Mouse (Mus musculus): Measurements from ENCODE around the gene Rif1.

DNA sequence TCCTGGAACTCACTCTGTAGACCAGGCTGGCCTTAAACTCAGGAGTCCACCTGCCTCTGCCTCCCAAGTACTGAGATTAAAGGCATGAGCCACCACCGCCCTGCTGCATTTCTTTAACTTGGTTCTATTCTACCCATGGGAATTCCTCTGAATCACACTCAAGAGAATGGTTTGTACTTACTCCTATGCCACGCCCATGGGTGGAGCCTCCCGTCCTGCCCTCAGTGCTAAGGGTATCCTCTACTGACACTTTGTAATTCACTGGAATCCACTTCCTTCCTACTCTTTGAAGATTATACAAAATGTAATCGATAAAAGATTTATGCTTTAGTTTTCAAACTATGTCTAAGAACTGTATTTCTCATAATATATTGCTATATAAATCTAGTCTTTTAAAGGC lies 41.1 kb upstream of the Rif1 start:
- no peak for TF ChIP-seq FLI1 (IDR thresholded peaks at IDR 0.05; ENCODE audit: low read length)
- TF ChIP-seq GATA1 (IDR thresholded peaks at IDR 0.05; ENCODE audit: borderline replicate concordance, low read length) = no peak
